Mouse (Mus musculus): ENCODE results near the gene Tcf25.
A peak's percentile ranks its signal among the peaks of the same experiment; 100 is the strongest.
"Not testable (repeated sequence)": the region's sequence is repeated elsewhere in the genome, so short reads cannot be mapped to it uniquely, and the experiment has no call there.

Gene Tcf25

GRCm38 (mm10) chr8:123410788-123411187, 37.2 kb downstream of the Tcf25 start:
- no peak for DNase-seq (ENCODE audit: low spot score)

- peak; percentile 70 for DNase-seq (ENCODE audit: low spot score)
Measured at GRCm38 (mm10) chr8:123411246-123411645, 37.7 kb downstream of the Tcf25 start, which contains the start of gene Tubb3. TSS of gene Tubb3 (plus strand) at chr8:123411424.

- DNase-seq (ENCODE audit: low spot score): no peak
Measured at GRCm38 (mm10) chr8:123411781-123412327, 38.3 kb downstream of the Tcf25 start.

GRCm38 (mm10) chr8:123412560-123413170, 39.1 kb downstream of the Tcf25 start:
- DNase-seq (ENCODE audit: low spot score): no peak

- no peak for DNase-seq (ENCODE audit: low spot score)
Measured at GRCm38 (mm10) chr8:123414255-123414654, 40.7 kb downstream of the Tcf25 start.

- not testable (repeated sequence) for DNase-seq (ENCODE audit: low spot score)
Measured at GRCm38 (mm10) chr8:123414997-123415696, 41.6 kb downstream of the Tcf25 start.

- no peak for DNase-seq (ENCODE audit: low spot score)
Measured at GRCm38 (mm10) chr8:123415967-123416943, 42.7 kb downstream of the Tcf25 start.

- DNase-seq (ENCODE audit: low spot score): no peak
Measured at GRCm38 (mm10) chr8:123416944-123417555, 43.5 kb downstream of the Tcf25 start.

GRCm38 (mm10) chr8:123419711-123420110, 46.2 kb downstream of the Tcf25 start:
- no peak for DNase-seq (ENCODE audit: low spot score)

GRCm38 (mm10) chr8:123420525-123421281, 47.1 kb downstream of the Tcf25 start:
- no peak for DNase-seq (ENCODE audit: low spot score)

- no peak for DNase-seq (ENCODE audit: low spot score)
Measured at GRCm38 (mm10) chr8:123421325-123421724, 47.8 kb downstream of the Tcf25 start.

- DNase-seq (ENCODE audit: low spot score): peak; percentile 53
Measured at GRCm38 (mm10) chr8:123422056-123422780, 48.7 kb downstream of the Tcf25 start.

GRCm38 (mm10) chr8:123422781-123423159, 49.2 kb downstream of the Tcf25 start:
- DNase-seq (ENCODE audit: low spot score): no peak

GRCm38 (mm10) chr8:123423441-123423840, 49.9 kb downstream of the Tcf25 start, which contains the start of gene Def8:
TSS of gene Def8 (plus strand) at chr8:123423527.
- DNase-seq (ENCODE audit: low spot score): no peak

- DNase-seq (ENCODE audit: low spot score): no peak
Measured at GRCm38 (mm10) chr8:123426511-123427509, 53.3 kb downstream of the Tcf25 start.

- no peak for DNase-seq (ENCODE audit: low spot score)
Measured at GRCm38 (mm10) chr8:123427639-123428275, 54.2 kb downstream of the Tcf25 start.

GRCm38 (mm10) chr8:123428343-123428893, 54.9 kb downstream of the Tcf25 start:
- no peak for DNase-seq (ENCODE audit: low spot score)

Data from ovary, postnatal 36 days (tissue).